Mouse (Mus musculus): Measurements from ENCODE around the gene Aldh1a7. TPM values are rescaled to one million over a fixed set of nuclear protein-coding genes. Genes with fewer than 3 reads are reported as not detected.

The Aldh1a7 gene
- polyA plus RNA-seq (2014; fragmentation: Illumina TruSeq; extraction: RNeasy Lipid Tissue Mini Kit (QIAGEN cat#74804); ENCODE audit: low read depth, low replicate concordance) = 19.0 TPM

DNA sequence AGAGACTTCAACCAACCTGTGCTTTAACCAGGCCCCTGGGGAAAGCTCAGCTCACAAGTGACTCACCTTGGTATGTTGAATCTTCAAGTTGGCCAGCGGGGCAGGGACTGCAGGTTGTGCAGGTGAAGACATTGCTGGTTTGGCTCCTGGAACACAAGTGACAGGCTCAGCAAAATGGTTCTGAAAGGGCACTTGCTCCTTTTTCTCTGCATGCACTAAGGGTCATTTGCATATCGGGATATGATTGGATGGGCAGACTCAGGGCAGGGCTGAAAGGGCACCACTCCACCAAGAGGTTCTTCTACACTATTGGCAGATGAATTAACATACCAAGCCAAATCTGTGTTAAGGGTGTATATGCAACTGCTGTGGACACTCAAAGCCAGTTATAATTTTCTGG lies at the start of gene Aldh1a7:
TSS of gene Aldh1a7 (minus strand) at position 182 of the 400 bp plus-strand sequence.

Other genes with a start within 250 kb of the Aldh1a7 start
- gene Aldh1a1, start 234.8 kb downstream of the Aldh1a7 start, polyA plus RNA-seq (2014; fragmentation: Illumina TruSeq; extraction: RNeasy Lipid Tissue Mini Kit (QIAGEN cat#74804); ENCODE audit: low read depth, low replicate concordance) = 85.7 TPM
- gene Tmc1, start 226.6 kb upstream of the Aldh1a7 start, polyA plus RNA-seq (2014; fragmentation: Illumina TruSeq; extraction: RNeasy Lipid Tissue Mini Kit (QIAGEN cat#74804); ENCODE audit: low read depth, low replicate concordance) = 0.29 TPM